Mouse (Mus musculus): ENCODE data around the gene Cab39l.
A peak's percentile ranks its signal among the peaks of the same experiment; 100 is the strongest.
"Not testable (repeated sequence)": the region's sequence is repeated elsewhere in the genome, so short reads cannot be mapped to it uniquely, and the experiment has no call there.

Cab39l gene

DNA sequence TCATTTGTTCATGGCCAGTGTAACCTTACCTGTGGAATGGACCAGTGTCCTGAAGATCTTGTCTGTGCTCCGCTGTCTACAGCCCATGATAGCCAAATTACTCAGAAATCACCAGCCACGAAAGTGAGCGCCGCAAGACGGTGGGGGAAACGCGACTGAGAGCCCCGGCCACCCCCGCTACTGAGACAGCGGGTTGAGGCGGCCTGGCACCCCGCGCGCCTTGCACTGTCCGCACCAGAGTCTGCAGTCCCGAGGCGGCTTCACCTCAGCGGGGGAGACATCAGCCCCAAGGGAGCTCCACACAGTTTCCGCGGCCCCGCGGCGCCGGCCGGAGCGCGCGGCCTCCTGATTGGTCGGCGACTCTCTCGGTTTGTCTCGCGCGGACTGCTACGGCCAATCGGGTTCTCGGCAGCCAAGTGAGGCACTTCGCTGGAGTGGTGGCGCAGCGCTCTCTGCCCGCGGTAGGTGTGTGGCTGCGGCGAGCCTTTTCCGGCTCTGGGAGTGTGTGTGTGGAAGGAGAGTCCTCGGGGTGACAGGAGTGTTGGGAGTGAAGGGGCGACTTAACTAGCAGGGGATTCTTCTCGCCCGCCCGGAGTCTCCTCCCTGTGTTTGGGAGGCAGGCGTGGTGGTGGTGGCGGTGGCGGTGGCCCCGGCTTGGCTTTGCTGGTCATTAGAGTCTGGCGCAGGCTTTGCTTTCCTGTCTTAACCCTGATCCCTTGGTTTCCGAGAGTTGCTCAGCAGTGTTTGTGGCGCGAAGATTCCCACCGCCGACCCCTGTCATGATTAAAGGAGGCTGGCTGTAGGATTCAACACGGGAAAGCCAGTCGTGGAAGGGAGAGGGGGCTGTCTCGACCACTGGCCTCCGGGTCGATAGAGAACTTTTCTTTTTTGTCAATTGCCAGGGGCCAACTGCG lies at the start of gene Cab39l, which contains the start of gene Setdb2:
TSS of gene Cab39l (plus strand) at position 415 of the 914 bp plus-strand sequence.
TSS of gene Setdb2 (minus strand) at position 327 of the 914 bp plus-strand sequence.
- DNase-seq (ENCODE audit: extremely low read depth, low read depth, low spot score), result peak; percentile 31

- no peak for DNase-seq (ENCODE audit: extremely low read depth, low read depth, low spot score)
These were observed 45.5 kb upstream of the Cab39l start, which contains the start of gene Phf11c for GRCm38 (mm10) chr14:59395281-59395680. Phf11c (minus strand) TSS chr14:59395381.

- no peak for DNase-seq (ENCODE audit: extremely low read depth, low read depth, low spot score)
These were observed 43.8 kb upstream of the Cab39l start for GRCm38 (mm10) chr14:59396999-59397398.

GRCm38 (mm10) chr14:59414979-59415378 lies 25.8 kb upstream of the Cab39l start:
- not testable (repeated sequence) for DNase-seq (ENCODE audit: extremely low read depth, low read depth, low spot score)

- DNase-seq (ENCODE audit: extremely low read depth, low read depth, low spot score), result no peak
These were observed 22.6 kb upstream of the Cab39l start for GRCm38 (mm10) chr14:59418171-59418570.

DNA sequence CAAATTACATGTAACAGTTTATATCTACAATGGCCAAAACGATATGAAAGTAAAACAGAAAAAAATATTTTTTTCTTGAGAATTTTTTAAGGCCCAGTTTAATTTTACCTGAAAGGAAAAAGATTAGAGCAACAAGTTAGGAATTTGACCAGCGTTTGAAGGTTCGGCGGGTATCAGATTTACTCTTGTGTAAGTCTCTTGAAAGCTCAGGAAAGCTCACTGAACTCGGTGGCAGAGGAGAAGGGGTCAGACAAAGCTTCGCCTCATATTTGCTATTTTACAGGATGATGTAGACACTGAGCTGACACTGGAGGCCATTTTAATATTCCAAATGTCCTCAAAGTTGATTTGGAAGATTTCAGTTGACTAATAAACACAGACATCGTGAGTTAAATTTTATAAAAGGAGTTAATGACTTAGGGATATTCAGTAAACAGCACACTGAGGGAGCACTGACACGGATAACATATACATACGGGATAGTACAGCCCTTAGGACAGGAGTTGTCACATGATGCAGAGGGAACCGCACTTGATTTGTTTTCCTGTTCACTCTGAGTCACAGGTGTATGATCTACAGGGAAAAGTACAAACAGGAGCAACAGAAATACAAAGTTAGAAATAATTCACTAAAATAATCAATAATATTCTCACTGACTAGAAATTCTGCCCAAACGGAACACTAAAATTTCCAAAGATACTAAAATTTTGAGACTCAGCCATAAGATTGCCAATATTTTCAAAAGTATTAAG lies 17.7 kb upstream of the Cab39l start:
- DNase-seq (ENCODE audit: extremely low read depth, low read depth, low spot score), result no peak

DNA sequence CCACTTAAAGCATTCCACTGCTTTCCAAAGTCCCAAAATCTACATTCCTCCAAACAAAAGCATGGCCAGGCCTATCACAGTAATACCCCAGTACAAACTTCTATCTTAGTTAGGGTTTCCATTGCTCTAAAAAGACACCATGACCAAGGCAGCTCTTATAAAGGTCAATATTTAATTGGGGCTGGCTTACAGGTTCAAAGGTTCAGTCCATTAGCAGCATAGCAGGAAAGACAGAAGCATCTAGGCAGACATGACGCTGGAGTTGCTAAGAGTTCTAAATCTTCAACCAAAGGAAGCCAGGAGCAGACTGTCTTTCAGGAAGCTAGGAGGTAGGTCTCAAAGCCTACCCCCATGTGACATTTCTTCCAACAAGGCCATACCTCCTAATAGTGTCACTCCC lies 10.2 kb upstream of the Cab39l start:
- no peak for DNase-seq (ENCODE audit: extremely low read depth, low read depth, low spot score)

- no peak for DNase-seq (ENCODE audit: extremely low read depth, low read depth, low spot score)
These were observed 6.9 kb upstream of the Cab39l start for GRCm38 (mm10) chr14:59433902-59434301.

DNA sequence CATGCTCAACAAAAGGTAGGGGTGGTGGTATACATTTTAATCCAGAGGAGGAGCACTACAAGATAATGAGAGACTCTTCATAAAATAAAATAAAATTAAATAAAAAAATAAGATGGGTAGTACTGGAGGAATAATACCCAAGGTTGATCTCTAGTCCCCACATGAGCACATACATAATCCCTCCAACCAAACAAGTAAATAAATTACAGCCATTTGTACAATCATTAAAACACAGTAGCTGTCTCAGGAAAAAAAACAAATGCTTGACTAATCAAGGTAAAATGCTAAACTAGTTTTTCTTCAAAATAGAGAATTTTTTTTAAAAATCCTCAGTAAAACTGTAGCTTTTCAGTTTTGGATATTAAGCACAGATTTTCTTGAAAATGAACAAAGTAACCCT lies 5.6 kb upstream of the Cab39l start:
- no peak for DNase-seq (ENCODE audit: extremely low read depth, low read depth, low spot score)

DNA sequence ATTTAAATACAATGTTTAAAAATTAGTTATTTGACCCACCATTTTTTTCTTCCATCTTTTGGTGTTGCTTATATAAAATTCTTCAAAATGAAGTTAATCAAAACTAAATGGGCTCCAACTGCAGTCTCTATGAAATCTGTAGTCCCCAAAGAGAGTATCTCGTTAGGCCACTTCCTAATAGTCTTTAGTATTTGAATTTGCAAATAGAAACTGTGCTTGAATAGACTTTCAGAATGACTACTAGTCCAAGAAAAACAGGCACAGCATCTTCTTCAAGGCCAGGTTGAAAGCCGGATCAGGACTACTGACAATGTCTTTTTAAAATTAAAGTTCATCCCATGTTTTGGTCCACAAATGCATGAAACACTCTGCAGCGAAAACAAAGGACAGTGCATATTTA lies 3.4 kb upstream of the Cab39l start:
- DNase-seq (ENCODE audit: extremely low read depth, low read depth, low spot score), result no peak

DNA sequence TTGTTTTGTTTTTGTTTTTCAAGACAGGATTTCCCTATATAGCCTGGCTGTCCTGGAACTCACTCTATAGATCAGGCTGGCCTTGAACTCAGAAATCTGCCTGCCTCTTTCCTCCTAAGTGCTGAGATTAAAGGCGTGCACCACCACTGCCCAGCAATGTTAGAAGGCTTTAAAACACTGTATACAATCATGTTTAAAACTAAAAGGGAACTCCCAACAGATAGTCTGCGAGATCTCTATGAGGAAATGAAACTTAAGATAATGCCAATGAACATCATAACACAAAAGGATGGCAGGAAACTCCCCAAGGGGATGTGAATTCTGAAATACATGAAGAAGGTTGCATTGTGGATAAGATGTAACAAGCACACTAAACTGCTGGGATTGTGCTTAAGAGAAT lies 2.3 kb upstream of the Cab39l start:
- no peak for DNase-seq (ENCODE audit: extremely low read depth, low read depth, low spot score)

DNA sequence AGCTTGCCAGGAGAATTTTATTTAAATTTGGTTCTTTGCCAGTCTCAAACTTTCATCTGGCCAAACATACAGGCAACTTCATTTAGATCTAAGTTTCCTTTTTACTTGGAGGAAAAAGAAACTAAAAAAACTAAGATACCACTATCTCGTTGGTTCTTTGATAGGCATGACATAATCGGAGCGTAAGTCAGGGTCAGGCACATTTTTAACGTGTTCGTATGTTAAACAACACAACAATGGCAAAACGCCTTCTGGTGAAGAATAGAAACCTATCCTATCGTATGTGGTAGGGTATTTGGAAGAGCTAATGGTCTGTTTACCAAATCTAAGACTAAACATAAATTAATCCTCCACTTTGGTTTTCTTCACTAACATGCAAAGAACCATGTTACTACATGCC lies 733 bp upstream of the Cab39l start:
- DNase-seq (ENCODE audit: extremely low read depth, low read depth, low spot score), result no peak

- no peak for DNase-seq (ENCODE audit: extremely low read depth, low read depth, low spot score)
These were observed 667 bp downstream of the Cab39l start for GRCm38 (mm10) chr14:59441472-59441805.

DNA sequence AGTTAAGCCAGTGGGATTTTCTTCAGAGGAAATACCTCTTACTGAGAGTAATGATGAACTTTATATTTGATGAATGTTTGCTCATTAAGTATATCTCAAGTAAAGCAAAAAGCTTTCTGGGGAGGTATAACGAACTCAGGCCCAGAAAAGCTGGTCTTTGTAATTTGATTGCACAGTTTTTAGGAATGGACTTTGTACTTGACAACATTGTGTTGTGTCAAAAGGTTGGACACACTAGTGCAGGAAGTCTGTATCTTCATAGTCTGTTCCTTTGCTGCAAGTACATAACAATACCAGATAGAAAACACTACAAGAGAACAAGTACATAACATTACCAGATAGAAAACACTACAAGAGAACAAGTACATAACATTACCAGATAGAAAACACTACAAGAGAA lies 4.6 kb downstream of the Cab39l start:
- DNase-seq (ENCODE audit: extremely low read depth, low read depth, low spot score), result no peak

DNA sequence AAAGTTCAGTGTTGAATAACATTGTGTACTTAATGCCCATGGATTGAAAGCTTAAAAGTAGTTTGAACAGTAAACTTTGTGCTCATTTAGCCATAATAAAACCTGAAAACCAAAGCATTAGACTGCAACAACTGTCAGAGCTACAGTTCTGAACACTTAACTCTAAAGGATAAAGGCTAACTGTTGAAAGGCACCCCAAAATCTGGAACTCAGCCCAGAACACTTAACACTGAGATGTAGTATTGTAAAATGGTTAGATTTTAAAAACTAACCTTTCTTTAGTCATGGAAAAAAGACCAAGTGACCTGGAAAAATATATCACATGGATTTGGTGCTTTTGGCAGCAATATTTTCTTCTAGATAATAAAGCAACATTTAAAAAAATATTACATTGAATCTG lies 7.2 kb downstream of the Cab39l start:
- DNase-seq (ENCODE audit: extremely low read depth, low read depth, low spot score), result no peak

- DNase-seq (ENCODE audit: extremely low read depth, low read depth, low spot score), result no peak
These were observed 25.7 kb downstream of the Cab39l start for GRCm38 (mm10) chr14:59466503-59466902.

DNA sequence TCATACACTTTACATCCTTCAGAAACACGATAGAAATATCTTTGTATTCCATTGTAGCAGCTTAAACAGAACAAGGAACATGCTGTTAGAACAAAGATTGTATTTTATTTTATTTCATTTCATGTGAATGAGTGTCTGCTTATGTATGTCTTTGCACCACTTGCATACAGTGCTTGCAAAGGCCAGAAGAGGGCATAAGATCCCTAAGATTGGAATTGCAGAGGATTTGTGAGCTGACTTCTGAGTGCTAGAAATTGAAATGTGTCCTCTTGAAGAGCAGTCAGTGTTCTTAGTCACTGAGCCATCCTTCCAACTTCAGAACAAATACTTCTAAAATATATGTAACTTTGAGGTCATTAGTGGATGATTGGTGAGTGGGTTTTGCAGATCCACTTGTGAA lies 27.0 kb downstream of the Cab39l start:
- DNase-seq (ENCODE audit: extremely low read depth, low read depth, low spot score), result no peak

DNA sequence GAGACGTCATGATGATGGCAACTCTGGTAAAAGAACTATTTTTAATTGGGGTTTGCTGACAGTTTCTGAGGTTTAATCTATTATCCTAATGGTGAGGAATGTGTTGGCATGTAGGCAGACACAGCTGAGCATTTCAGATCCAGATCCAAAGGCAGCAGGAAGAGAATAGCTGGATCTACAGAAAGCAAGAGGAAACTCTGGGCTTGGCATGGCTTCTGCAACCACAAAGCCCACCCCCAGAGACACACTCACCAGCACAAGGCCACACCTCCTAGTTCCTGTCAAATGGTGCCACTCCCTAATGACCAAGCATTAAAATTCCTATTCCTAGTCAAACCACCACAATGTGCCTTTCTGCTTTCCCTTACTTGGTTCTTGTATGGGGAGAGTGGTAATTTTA lies 30.0 kb downstream of the Cab39l start:
- DNase-seq (ENCODE audit: extremely low read depth, low read depth, low spot score), result no peak

DNA sequence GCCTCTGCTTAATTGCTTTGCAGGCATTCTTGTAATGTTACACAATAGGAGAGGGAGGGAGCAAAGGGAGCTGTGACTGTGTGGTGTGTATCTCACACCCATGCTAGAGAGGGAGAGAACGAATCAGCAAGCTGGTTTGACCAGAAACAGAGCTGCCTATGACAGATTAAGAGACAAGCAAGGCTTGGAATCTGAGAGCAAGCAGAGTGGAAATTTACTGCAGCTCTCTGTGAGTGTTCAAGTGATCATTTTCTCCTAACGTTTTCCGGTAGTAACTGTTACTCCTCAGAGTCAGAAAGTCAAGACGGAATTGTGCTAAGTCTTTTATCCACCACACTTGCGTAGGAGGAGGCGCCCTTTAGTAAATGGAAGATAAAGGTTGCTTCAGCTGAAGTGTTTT lies 37.9 kb downstream of the Cab39l start:
- DNase-seq (ENCODE audit: extremely low read depth, low read depth, low spot score), result peak; percentile 30

DNA sequence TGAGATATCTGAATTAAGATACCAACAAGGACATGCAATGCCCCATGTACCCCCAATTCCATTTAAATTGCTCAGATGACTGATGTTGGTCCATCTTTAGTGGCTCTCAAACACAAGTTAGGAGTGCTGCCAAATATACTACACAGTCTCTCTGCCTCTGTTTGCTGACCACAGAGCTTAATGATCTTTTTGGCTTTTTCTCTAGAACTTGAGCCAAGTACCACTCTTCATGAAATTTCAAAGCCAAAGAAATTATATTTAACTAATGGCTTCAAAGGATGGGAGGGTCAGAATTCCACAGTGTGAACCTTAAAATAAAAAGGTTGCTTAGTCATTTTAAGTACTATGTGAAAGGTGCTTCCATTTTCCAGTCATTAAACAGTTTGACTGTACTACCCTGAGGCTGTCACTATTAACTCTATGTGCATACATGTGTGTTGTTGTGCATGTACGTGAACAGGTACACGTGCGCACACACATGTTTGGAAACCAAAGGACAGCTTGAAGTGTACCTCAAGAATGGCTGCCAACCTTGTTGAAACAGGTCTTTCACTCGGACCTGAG lies 44.6 kb downstream of the Cab39l start:
- no peak for DNase-seq (ENCODE audit: extremely low read depth, low read depth, low spot score)

GRCm38 (mm10) chr14:59492376-59492775 lies 51.6 kb downstream of the Cab39l start:
- no peak for DNase-seq (ENCODE audit: extremely low read depth, low read depth, low spot score)

DNA sequence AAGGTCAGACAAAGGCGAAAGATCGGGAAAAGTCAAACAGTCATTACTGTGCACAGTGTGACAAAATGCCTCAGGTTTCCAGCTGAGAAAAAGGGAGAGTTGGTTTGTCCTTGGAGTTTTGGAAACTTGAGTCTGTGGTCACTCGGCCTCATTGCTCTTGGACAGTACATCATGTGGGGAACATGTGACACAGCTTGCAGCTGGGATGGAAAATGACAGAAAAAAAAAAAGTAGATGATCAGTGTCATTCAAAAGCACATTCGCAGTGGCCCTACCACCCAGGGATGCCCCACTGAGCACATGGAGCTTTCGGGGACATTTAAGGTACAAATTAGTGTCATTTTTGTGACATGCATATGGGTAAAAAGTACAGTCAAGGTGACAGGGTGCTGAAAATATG lies 57.2 kb downstream of the Cab39l start:
- no peak for DNase-seq (ENCODE audit: extremely low read depth, low read depth, low spot score)

All from fat pad, adult 2 months (tissue).